Mouse (Mus musculus): ENCODE measurements around the gene Decr2. TPM values are rescaled to one million over a fixed set of nuclear protein-coding genes. Genes with fewer than 3 reads are reported as not detected.
A peak's percentile ranks its signal among the peaks of the same experiment; 100 is the strongest.

Gene Decr2
- polyA plus RNA-seq, 1 experiment from 2014 or later, result 65.4 TPM

DNA sequence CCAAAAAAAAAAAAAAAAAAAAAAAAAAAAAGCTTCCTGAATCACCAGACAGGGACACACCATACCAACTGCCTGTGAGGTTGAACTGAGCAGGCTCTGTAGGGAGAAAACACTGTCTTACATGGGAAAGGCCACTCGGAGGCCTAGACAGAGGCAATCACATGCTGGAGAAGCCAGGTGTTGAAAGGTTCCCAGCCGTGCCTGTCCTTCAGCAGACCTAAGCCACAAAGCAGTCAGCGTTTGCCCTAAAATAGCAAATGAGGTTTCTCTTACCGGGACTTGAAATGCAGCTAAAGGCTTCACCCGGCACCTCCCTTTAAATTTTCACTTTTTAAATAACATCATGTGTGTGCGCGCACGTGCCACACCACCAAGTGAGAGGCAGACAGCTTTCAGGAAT lies 42.0 kb downstream of the Decr2 start:
- 87% methylated on average over 8 of the region's 8 CpGs for WGBS
- H3K36me3 ChIP-seq (ENCODE audit: control insufficient read depth, insufficient read depth, low read length), result no peaks in the 10 kb centered on the region
- DNase-seq (ENCODE audit: low spot score) (no peak), ATAC-seq (ENCODE audit: low FRiP score, low TSS enrichment) (no peak)
- H3K9ac ChIP-seq (ENCODE audit: low read length), result no peak overlapping the region
- H3K27me3 ChIP-seq (ENCODE audit: control insufficient read depth, insufficient read depth, low read length), result no peaks in the 10 kb centered on the region
- H3K4me1 ChIP-seq (replicated peaks; ENCODE audit: control insufficient read depth, insufficient read depth), result no peaks in the 10 kb centered on the region
- no peak overlapping the region for H3K27ac ChIP-seq (replicated peaks)
- TF ChIP-seq EP300 (optimal IDR thresholded peaks at IDR 0.05) (no peak), CTCF (IDR thresholded peaks at IDR 0.05; ENCODE audit: low read depth) (no peak)
- H3K4me2 ChIP-seq (replicated peaks; ENCODE audit: low read depth), result no peak overlapping the region
- H3K9me3 ChIP-seq (ENCODE audit: control insufficient read depth, low read length), result no peaks in the 10 kb centered on the region
- H3K4me3 ChIP-seq (ENCODE audit: low read depth, low read length), result no peak overlapping the region

DNA sequence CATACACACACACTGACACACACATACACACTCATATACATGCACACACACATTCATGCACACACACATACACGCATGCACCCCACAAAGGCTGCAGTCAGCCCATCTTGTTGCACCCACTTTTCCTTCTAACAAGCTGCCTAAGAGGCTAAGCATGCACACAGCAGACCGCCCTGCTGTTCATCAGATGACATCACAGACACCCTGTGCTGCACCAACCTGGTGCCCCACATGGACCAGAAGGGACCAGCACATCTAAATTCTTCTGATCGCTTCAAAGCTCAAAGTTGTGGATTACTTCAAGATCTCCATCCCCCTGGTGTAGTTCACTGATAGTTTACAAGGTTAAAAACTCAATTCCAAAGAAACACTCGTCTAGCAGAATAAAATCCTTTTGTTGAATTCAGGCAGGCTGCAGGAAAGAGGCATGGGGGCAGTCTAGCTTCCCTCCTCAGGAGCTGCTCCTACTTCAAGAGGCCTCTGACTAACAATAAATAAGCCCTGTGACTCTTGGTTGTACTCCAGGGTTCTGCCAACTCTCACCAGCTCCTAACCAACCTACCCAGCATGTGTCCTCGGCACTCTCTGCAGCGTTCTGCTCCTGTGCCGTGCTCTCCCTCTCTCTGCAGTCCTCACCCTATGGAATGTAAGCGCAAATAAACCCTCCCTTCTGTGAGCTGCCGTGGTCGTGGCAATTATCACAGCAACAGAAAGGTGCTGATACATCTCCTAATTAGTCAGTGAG lies 43.7 kb downstream of the Decr2 start:
- no peaks in the 10 kb centered on the region for H3K36me3 ChIP-seq (ENCODE audit: control insufficient read depth, insufficient read depth, low read length)
- no peak overlapping the region for H3K9ac ChIP-seq (ENCODE audit: low read length)
- whole genome bisulfite sequencing, result 48% methylated on average over 10 of the region's 10 CpGs
- no peaks in the 10 kb centered on the region for H3K9me3 ChIP-seq (ENCODE audit: control insufficient read depth, low read length)
- H3K27me3 ChIP-seq (ENCODE audit: control insufficient read depth, insufficient read depth, low read length), result no peaks in the 10 kb centered on the region
- no peak overlapping the region for H3K27ac ChIP-seq (replicated peaks)
- ATAC-seq (ENCODE audit: low FRiP score, low TSS enrichment) (no peak), DNase-seq (ENCODE audit: low spot score) (no peak)
- no peak overlapping the region for H3K4me2 ChIP-seq (replicated peaks; ENCODE audit: low read depth)
- H3K4me1 ChIP-seq (replicated peaks; ENCODE audit: control insufficient read depth, insufficient read depth), result no peaks in the 10 kb centered on the region
- H3K4me3 ChIP-seq (ENCODE audit: low read depth, low read length), result no peak overlapping the region
- TF ChIP-seq EP300 (optimal IDR thresholded peaks at IDR 0.05) (no peak), CTCF (IDR thresholded peaks at IDR 0.05; ENCODE audit: low read depth) (no peak)

DNA sequence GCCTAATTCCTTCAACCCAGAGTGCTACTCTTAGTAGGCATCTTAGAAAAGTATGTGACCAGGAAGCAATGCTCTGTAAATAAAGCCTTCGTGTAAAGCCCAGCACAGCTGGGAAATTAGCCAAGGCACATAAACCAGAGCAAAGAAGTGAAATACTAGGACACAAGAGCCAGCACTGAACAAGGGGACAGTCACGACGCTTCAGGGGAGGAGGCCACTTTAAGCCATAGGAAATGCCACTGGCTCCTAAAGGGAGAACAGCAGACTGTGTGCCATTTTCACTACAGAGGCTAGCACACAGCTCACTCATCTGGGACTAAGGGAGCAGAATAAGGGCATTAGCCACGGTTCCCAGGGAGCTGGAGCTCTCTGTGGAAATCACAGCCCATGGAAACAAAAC lies 44.9 kb downstream of the Decr2 start:
- TF ChIP-seq EP300 (optimal IDR thresholded peaks at IDR 0.05) (no peak), CTCF (IDR thresholded peaks at IDR 0.05; ENCODE audit: low read depth) (no peak)
- Histone ChIP-seq H3K9me3 (ENCODE audit: control insufficient read depth, low read length) (no peaks in the 10 kb centered on the region), H3K36me3 (ENCODE audit: control insufficient read depth, insufficient read depth, low read length) (no peaks in the 10 kb centered on the region), H3K27me3 (ENCODE audit: control insufficient read depth, insufficient read depth, low read length) (no peaks in the 10 kb centered on the region), H3K9ac (ENCODE audit: low read length) (no peak overlapping the region), H3K4me2 (replicated peaks; ENCODE audit: low read depth) (no peak overlapping the region), H3K4me1 (replicated peaks; ENCODE audit: control insufficient read depth, insufficient read depth) (no peaks in the 10 kb centered on the region), H3K4me3 (ENCODE audit: low read depth, low read length) (no peak overlapping the region), H3K27ac (replicated peaks) (no peak overlapping the region)
- ATAC-seq (ENCODE audit: low FRiP score, low TSS enrichment) (no peak; the same call in 1 of the 2 replicates), DNase-seq (ENCODE audit: low spot score) (peak; percentile 33)
- 42% methylated on average over 4 of the region's 4 CpGs for WGBS

DNA sequence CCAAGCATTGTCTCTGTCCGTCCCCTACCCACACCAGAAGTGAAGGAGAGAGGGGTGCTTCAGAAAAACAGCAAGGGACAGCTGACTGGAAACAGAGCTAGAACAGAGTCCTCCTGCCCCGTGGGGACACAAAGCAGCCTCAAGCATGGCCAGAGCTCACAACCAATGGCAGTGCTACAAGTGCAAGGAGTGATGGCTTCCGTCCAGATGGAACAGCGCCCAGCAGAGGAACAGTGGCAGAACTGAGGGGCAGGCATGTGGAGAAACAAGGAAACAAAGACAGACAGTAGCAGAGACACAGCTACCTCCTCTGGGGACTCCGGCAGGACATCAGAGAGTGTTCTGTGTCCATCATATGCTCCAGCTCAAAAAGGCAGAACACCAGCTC lies 46.9 kb downstream of the Decr2 start:
- H3K9me3 ChIP-seq (ENCODE audit: control insufficient read depth, low read length), result no peaks in the 10 kb centered on the region
- no peak overlapping the region for H3K4me3 ChIP-seq (ENCODE audit: low read depth, low read length)
- H3K4me2 ChIP-seq (replicated peaks; ENCODE audit: low read depth), result no peak overlapping the region
- H3K27me3 ChIP-seq (ENCODE audit: control insufficient read depth, insufficient read depth, low read length), result no peaks in the 10 kb centered on the region
- peak; percentile 35 for DNase-seq (ENCODE audit: low spot score)
- H3K9ac ChIP-seq (ENCODE audit: low read length), result no peak overlapping the region
- H3K36me3 ChIP-seq (ENCODE audit: control insufficient read depth, insufficient read depth, low read length), result no peaks in the 10 kb centered on the region
- WGBS, result 50% methylated on average over 5 of the region's 5 CpGs
- peak overlapping the region; percentile 53; the same call in 1 of the 2 replicates for H3K27ac ChIP-seq (replicated peaks)
- no peaks in the 10 kb centered on the region for H3K4me1 ChIP-seq (replicated peaks; ENCODE audit: control insufficient read depth, insufficient read depth)
- no peak for ATAC-seq (ENCODE audit: low FRiP score, low TSS enrichment)
- TF ChIP-seq EP300 (optimal IDR thresholded peaks at IDR 0.05) (no peak), CTCF (IDR thresholded peaks at IDR 0.05; ENCODE audit: low read depth) (peak; percentile 21; the same call in 1 of the 2 replicates)

DNA sequence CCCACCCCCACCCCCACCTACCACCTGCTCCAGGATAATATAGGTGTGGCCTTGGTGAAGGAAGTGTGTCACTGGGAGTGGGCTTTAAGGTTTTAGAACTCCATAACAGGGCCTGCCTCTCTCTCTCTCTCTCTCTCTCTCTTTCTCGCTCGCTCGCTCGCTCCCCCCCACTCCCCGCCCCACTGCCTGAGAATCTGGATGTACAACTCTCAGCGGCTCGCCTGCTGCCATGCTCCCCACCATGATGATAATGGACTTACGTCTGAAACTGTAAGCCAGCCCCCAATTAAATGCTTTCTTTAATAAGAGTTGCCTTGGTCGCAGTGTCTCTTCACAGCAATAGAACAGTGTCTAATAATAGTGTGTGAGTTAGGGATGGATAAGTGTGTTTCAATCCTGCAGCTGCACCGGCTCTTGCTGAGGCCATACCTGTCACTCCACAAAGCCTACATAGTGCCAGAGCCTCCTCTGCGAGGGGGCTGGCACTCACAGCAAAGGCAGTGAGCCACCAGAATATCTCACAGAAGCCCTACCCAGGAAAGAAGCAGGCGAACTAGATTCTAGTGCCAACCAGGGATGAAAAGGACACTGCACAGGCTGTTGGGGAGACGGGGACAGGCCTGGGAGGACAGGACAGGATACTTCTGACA lies 47.4 kb downstream of the Decr2 start:
- H3K4me2 ChIP-seq (replicated peaks; ENCODE audit: low read depth), result no peak overlapping the region
- ATAC-seq (ENCODE audit: low FRiP score, low TSS enrichment) (no peak), DNase-seq (ENCODE audit: low spot score) (no peak)
- WGBS, result 78% methylated on average over 13 of the region's 13 CpGs
- H3K9ac ChIP-seq (ENCODE audit: low read length), result no peak overlapping the region
- H3K36me3 ChIP-seq (ENCODE audit: control insufficient read depth, insufficient read depth, low read length), result no peaks in the 10 kb centered on the region
- H3K4me3 ChIP-seq (ENCODE audit: low read depth, low read length), result no peak overlapping the region
- H3K27me3 ChIP-seq (ENCODE audit: control insufficient read depth, insufficient read depth, low read length), result no peaks in the 10 kb centered on the region
- TF ChIP-seq EP300 (optimal IDR thresholded peaks at IDR 0.05), result no peak
- no peak for TF ChIP-seq CTCF (IDR thresholded peaks at IDR 0.05; ENCODE audit: low read depth)
- no peaks in the 10 kb centered on the region for H3K9me3 ChIP-seq (ENCODE audit: control insufficient read depth, low read length)
- H3K27ac ChIP-seq (replicated peaks), result peak overlapping the region; percentile 53; the same call in 1 of the 2 replicates
- H3K4me1 ChIP-seq (replicated peaks; ENCODE audit: control insufficient read depth, insufficient read depth), result no peaks in the 10 kb centered on the region
